Mouse (Mus musculus): ENCODE measurements around the gene Jak1.

The Jak1 gene

DNA sequence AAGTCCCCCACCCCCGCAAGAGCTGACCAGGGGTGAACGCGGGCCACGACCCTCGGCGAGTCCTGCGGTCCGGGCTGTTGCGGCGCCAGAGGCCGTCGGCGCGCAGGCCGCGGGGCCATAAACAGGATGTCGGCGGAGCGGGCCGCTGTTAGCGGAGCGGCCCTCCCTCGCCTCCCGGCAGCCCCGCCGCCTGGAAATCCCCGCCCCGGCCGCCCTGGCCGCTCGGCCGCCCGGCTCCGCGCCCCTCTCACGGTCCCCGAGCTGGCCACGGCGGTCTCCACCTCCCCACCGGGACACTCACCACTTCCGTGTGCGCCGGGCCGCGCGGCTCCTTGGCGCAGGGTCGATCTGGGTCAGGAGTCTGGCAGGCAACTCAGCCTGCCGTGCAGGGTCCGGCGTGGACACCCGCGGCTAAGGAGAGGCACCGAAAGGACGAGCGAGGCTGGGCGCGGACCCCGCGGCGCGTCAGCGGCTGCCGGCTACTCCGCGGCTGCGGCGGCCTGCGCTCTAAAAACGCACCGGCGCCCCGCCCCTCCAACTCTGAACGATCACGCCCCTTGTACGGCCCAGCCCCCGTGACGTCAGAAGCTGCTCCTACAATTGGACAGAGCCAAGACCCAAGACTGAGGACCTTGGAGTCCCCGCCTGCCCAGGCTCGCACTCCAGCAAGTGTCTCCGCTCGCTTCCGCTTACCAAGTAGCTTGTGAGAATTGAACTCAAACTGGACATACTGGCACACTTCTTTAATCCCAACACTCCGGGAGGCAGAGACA, at the start of gene Jak1:
TSS of gene Jak1 (minus strand) at position 542 of the 773 bp plus-strand sequence.
- in situ Hi-C loops (cut with MboI, MseI) = no loop called here

DNA sequence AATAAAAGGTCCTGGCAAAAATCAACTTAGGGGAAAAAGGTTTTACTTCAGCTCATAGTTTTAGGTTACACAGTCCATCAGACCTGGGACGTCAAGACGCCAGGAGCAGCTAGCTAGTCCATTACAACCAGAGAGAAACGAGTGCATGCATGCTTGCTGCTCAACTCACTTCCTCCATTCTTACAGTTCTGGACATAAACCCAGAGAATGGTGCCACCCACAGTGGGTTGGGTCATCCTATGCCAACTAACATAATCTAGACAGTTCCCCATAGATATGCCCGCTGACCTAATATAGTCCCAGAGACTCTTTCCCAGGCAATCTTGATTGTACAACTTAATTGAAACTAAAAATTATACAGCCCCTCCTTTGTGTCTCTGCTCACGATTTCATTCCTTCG, 47.0 kb upstream of the Jak1 start:
- in situ Hi-C loops (cut with MboI, MseI) = no loop called here

DNA sequence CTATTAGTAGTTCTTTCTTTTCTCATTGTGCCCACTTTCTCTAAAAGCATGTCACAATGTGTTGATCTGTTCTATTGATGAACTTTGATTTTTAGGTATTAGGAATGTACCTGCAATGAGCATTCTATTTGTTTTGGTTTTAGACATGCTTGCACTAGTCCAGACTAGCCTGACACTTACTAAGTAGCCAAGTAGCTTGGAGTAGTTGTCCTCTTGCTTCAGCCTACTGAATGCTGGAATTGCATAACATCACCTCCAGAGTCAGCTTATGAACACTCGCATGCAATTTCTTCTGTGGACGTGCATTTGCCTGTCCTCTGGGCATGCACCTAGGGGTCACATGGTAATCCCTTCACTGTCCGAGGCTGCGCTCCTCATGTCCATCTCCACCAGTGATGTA, 43.1 kb upstream of the Jak1 start:
- in situ Hi-C loops (cut with MboI, MseI) = no loop called here

- in situ Hi-C loops (cut with MboI, MseI) = no loop called here
Observed at GRCm38 (mm10) chr4:101307286-101307685, 42.2 kb upstream of the Jak1 start.

DNA sequence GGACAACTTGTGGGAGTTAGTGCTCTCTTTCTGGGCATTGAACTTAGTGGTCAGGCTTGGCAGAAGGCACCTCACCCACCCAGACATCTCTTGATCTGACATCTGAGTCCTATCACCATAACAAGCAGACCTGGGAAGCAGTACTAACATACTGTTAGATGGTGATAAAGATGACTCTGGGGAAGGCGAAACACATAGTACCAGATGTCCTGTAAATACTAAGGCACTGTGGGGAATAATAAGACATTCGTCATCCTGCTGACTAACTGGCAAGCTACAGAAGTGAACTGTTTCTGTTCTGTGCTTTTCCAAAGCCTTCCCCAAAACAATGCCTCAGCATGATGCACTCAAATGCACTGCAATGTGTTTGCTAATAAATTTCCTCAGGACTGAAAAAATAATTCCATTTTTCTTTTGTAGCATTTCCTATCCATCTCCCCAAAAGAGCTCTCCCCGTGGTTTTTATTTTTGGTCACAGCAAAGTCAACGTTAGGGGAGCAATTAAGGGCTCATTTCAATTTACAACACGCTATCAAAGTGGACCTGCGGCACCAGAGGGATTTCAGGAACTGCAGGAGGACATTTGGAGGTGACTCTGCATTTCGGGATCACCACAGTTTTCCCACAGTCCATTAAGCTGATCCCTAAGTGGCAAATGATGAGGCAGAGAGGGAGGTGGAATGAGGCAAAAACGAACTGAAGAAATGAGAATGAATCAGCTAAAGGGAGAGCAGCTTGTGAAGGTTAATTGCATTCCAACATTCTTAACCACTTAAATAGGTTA, 41.2 kb upstream of the Jak1 start:
- in situ Hi-C loops (cut with MboI, MseI) = no loop called here

DNA sequence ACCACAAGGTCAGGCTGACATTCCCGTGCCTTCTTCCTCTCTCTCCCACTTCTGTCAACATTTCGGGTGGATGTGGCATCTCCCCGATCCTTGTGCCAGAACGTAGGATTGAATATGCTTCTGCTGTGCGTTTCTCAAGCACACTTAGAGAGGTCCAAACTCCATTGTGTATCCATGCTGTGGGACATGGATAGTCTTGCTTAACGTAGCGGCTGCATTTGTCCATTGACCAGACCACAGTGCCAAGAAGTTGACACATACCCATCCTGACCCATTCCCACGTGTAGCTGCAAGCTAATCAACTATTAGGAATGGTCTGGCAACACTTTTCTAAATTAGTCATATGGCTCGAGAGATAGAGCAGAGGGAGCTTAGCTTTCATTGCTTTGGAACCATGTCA, 40.0 kb upstream of the Jak1 start:
- in situ Hi-C loops (cut with MboI, MseI) = no loop called here

DNA sequence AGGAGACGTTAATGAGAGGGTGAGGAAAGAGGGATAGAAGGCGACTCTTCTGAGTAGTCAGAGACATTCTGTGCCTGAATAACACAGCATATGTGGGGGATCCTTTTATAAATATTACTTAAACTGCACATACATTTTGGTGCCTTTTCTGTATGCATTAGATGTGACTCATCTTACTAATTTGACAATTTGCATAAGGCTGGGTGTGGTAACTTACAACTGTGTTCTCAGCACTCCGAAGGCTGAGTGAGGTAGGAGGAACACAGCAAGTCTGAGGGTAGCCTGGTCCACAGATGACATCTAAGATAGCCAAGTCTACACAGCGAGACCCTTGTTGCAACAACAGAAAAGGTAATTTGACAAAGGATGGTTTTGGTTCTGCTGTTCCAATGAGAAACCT, 39.0 kb upstream of the Jak1 start:
- in situ Hi-C loops (cut with MboI, MseI) = no loop called here

DNA sequence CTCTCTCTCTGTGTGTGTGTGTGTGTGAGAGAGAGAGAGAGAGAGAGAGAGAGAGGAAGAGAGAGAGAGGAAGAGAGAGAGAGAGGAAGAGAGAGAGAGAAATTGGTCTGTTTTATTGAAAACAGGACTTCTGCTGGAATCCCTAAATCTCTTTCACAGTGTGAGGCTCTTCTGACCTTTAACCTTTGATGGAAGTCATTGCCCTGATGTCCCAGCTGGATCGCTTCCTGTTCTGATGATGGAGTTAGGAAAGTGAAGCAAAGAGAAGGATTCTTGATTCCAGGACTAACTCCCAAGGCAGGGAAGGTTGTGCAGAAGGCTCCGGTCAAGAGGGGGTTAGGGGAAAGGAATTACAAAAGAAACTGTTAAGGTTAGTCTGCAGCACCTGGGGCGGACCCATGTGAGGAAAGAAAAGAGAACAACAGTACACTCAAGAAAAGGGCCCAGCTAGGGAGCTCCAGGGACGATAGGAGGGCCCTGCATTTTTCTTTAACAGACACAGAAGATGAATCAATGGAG, 35.4 kb upstream of the Jak1 start:
- in situ Hi-C loops (cut with MboI, MseI) = no loop called here

GRCm38 (mm10) chr4:101298311-101298990, 33.4 kb upstream of the Jak1 start:
- in situ Hi-C loops (cut with MboI, MseI) = no loop called here

DNA sequence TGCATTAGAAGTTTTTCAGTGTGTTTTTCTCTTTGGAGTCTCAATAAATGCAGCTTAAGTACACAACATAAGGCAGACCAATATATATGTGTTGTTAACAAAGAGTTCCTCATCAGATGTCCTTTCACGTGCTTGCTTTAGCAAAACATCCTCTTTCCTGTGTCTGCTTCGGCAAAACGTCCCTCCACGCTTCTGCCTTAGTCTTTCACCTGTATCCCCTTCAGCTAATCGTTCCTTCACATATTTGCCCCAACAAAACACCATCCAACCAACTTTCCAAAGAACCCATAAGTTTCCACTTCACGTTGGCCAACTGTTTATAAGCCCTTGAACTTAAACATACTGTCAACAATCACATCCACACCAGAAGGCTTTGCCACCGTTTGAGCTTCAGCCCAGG, 31.8 kb upstream of the Jak1 start:
- in situ Hi-C loops (cut with MboI, MseI) = no loop called here

DNA sequence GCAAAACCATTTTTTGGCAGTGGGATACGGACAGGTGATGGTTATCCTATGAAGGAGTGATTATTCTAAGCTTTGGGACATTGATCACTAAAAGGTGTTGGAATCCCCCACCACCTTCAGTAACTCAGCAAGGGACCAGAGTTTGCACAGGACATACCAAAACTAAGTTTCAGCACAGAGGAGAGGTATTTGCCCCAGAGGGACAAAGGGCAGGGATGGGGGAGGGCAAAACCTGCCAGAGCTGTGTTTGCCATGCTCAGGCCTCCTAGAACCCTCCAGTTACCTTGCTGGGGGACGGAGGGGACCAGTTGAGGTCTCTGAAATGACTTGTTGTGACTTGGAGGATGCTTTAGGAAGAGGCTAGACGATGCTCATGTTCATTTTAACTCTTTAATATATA, 30.7 kb upstream of the Jak1 start:
- in situ Hi-C loops (cut with MboI, MseI) = no loop called here

GRCm38 (mm10) chr4:101293661-101294060, 28.6 kb upstream of the Jak1 start:
- in situ Hi-C loops (cut with MboI, MseI) = loop anchor here in 1 of 2 experiments (5.0 kb wide), 1 partner anchor 111 kb away; no protein-coding TSS in a partner anchor

GRCm38 (mm10) chr4:101292736-101293541, 27.9 kb upstream of the Jak1 start:
- in situ Hi-C loops (cut with MboI, MseI) = loop anchor here in 1 of 2 experiments (5.0 kb wide), 1 partner anchor 111 kb away; no protein-coding TSS in a partner anchor

GRCm38 (mm10) chr4:101292028-101292735, 27.1 kb upstream of the Jak1 start:
- in situ Hi-C loops (cut with MboI, MseI) = loop anchor here in 1 of 2 experiments (5.0 kb wide), 1 partner anchor 110 kb away; no protein-coding TSS in a partner anchor

DNA sequence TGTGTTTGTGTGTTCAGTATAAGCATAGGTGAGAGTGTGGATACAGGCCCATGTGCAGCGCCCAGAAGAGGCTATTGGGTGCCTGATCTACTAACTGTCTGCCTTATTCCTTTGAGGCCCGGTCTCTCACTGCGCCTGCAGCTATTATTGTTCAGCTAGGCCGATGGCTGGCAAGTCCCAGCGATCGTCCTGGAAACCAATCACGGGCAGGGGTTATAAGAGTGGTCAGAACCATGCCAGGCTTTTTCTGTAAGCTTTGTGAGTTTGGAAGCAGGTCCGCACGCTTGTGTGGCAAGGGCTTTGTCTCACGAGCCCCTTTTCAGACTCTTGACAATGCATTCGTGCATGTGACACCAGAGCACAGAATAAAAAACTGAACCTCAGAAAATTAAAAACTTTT, 23.2 kb upstream of the Jak1 start:
- in situ Hi-C loops (cut with MboI, MseI) = no loop called here

GRCm38 (mm10) chr4:101286562-101286961, 21.5 kb upstream of the Jak1 start:
- in situ Hi-C loops (cut with MboI, MseI) = no loop called here

- in situ Hi-C loops (cut with MboI, MseI) = no loop called here
Observed at GRCm38 (mm10) chr4:101285906-101286432, 20.9 kb upstream of the Jak1 start.

GRCm38 (mm10) chr4:101283938-101284337, 18.9 kb upstream of the Jak1 start:
- in situ Hi-C loops (cut with MboI, MseI) = no loop called here

DNA sequence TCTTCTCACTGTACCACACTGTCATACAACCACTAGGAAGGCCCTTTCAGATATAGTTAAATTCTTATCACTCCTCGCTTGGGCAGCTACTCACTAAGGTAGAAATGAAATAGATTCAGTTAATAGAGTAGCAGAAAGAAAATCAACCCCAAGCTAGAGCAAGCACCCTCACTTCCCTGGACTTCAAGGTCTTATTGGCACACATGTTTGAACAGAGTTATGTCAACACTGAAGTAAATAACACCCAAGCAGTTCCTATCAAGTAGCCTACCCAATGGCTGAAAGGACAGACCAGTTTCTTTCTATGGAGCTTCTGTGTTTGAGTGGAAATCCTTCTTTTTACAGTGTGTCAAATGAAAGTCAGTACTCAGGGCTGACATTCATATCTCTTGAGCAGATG, 17.2 kb upstream of the Jak1 start:
- in situ Hi-C loops (cut with MboI, MseI) = no loop called here

GRCm38 (mm10) chr4:101280119-101280518, 15.0 kb upstream of the Jak1 start:
- in situ Hi-C loops (cut with MboI, MseI) = no loop called here

All from T-helper 17 cell (primary cell).